Mouse (Mus musculus) heart, postnatal 10 days (tissue): ENCODE data around the gene Ddb1. TPM values are rescaled to one million over a fixed set of nuclear protein-coding genes. Genes with fewer than 3 reads are reported as not detected.
A peak's percentile ranks its signal among the peaks of the same experiment; 100 is the strongest.

Experiments
- DNase-seq, 2 experiments: peaks; one replicate each; pipeline ENCODE4 v3.0.0; 2021
- intact Hi-C: fragments of 180-260 bp; cut with DNase I; formaldehyde crosslinking; loops from one replicate; pipeline ENCODE4 v1.15.1; 2025
- total RNA-seq, 2 experiments: library from RNA; stranded (reverse); gene quantifications; 2 replicates each; pipeline ENCODE4 v1.2.3; 2021

Ddb1 gene
- total RNA-seq, 2 experiments from 2014 or later: 216 to 231 TPM

- DNase-seq: no peak
- intact Hi-C loops: no loop called here
Observed at GRCm38 (mm10) chr19:10589127-10589857, 15.8 kb upstream of the Ddb1 start.

- intact Hi-C loops: no loop called here
- DNase-seq: no peak
Observed at GRCm38 (mm10) chr19:10590301-10590700, 14.8 kb upstream of the Ddb1 start.

GRCm38 (mm10) chr19:10591659-10592377, 13.3 kb upstream of the Ddb1 start:
- intact Hi-C loops: no loop called here
- DNase-seq: no peak

- DNase-seq: no peak
- intact Hi-C loops: no loop called here
Observed at GRCm38 (mm10) chr19:10598188-10598587, 6.9 kb upstream of the Ddb1 start.

GRCm38 (mm10) chr19:10599648-10600047, 5.5 kb upstream of the Ddb1 start:
- intact Hi-C loops: no loop called here
- no peak for DNase-seq

- DNase-seq: no peak
- intact Hi-C loops: no loop called here
Observed at GRCm38 (mm10) chr19:10602247-10602769, 2.8 kb upstream of the Ddb1 start.

GRCm38 (mm10) chr19:10602787-10603186, 2.3 kb upstream of the Ddb1 start:
- intact Hi-C loops: loop anchor here (1.0 kb wide), 1 partner anchor 25 kb away; the partner anchor contains the start of genes Cyb561a3 and Tmem138
- peak; percentile 92 to 94 for DNase-seq

- DNase-seq: peak; percentile 6 to 9
- intact Hi-C loops: loop anchor here (1.0 kb wide), 1 partner anchor 27 kb away; the partner anchor contains the start of genes Cyb561a3 and Tmem138
Observed at GRCm38 (mm10) chr19:10603660-10604523, 1.2 kb upstream of the Ddb1 start.

GRCm38 (mm10) chr19:10604534-10604933, 593 bp upstream of the Ddb1 start:
- intact Hi-C loops: no loop called here
- peak in 1 of 2 experiments; percentile 8 for DNase-seq

GRCm38 (mm10) chr19:10605901-10606622, 935 bp downstream of the Ddb1 start:
- DNase-seq: no peak
- intact Hi-C loops: loop anchor here (1.0 kb wide), 1 partner anchor 51 kb away; no protein-coding TSS in a partner anchor

GRCm38 (mm10) chr19:10608573-10609240, 3.6 kb downstream of the Ddb1 start:
- intact Hi-C loops: no loop called here
- peak in 1 of 2 experiments; percentile 16 for DNase-seq

- intact Hi-C loops: no loop called here
- DNase-seq: peak; percentile 52 to 57
Observed at GRCm38 (mm10) chr19:10634106-10634871, 29.2 kb downstream of the Ddb1 start, which contains the start of gene Vwce. TSS of gene Vwce (plus strand) at chr19:10634213.

- intact Hi-C loops: no loop called here
Observed at GRCm38 (mm10) chr19:10634872-10635318, 29.8 kb downstream of the Ddb1 start.

GRCm38 (mm10) chr19:10637840-10638239, 32.7 kb downstream of the Ddb1 start:
- intact Hi-C loops: no loop called here
- no peak for DNase-seq

More at GRCm38 (mm10) chr19:10634872-10635318, 29.8 kb downstream of the Ddb1 start:
- peak; percentile 55 to 67 for DNase-seq

- no peak for DNase-seq
- intact Hi-C loops: no loop called here
Observed at GRCm38 (mm10) chr19:10640080-10640479, 35.0 kb downstream of the Ddb1 start.

- DNase-seq: no peak
- intact Hi-C loops: no loop called here
Observed at GRCm38 (mm10) chr19:10640589-10641378, 35.7 kb downstream of the Ddb1 start.

GRCm38 (mm10) chr19:10645616-10646015, 40.5 kb downstream of the Ddb1 start:
- intact Hi-C loops: no loop called here
- peak; percentile 34 to 47 for DNase-seq

- no peak for DNase-seq
- intact Hi-C loops: no loop called here
Observed at GRCm38 (mm10) chr19:10648156-10648555, 43.0 kb downstream of the Ddb1 start.
